Mouse (Mus musculus) ES-Bruce4 (cell line): ENCODE results near the gene Satb2.

Source experiments
- CTCF ChIP-seq: IDR thresholded peaks from one replicate; pipeline ENCODE4 v1.8.1; 2011; ENCODE audit warnings: low read depth, low read length
- EP300 ChIP-seq: IDR thresholded peaks from 2 replicates; pipeline ENCODE4 v1.6.1; 2011; ENCODE audit warnings: low read depth, low read length; ENCODE audit not compliant: insufficient read depth
- POLR2A ChIP-seq: IDR thresholded peaks from one replicate; pipeline ENCODE4 v1.8.1; 2011; ENCODE audit warnings: low read length; ENCODE audit not compliant: insufficient read depth

DNA sequence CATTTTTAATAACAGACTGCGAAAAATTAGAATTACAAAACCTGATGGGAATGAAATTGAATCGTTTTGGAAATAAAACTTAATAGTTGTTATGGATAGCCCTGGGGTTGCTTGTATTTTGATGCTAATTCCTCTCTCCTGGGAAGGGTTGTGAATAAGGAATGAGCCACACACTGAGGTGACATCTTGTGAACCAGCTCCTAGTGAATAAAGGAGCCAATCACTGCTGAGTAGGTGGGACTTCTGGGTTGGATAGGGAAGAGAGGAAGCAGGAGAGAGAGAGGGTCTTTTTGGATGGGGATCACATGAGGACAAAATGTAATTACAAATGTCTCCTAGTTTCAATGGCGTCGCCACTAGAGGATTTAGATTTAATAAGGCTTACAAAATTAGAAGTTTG is 30.7 kb upstream of the Satb2 start:
- TF ChIP-seq POLR2A: no peak
- TF ChIP-seq CTCF: no peak
- no peak for TF ChIP-seq EP300
